Mouse (Mus musculus): Measurements from ENCODE around the gene Hist1h4j. TPM values are rescaled to one million over a fixed set of nuclear protein-coding genes. Genes with fewer than 3 reads are reported as not detected.
"Not testable (repeated sequence)": the region's sequence is repeated elsewhere in the genome, so short reads cannot be mapped to it uniquely, and the experiment has no call there.

Hist1h4j gene
- total and polyA plus RNA-seq, 3 experiments: 1.2 to 121 (median 51.9) TPM

- H3K9me3 ChIP-seq (replicated peaks); H3K36me3 ChIP-seq (replicated peaks); DNase-seq (ENCODE audit: low spot score); H3K27me3 ChIP-seq (ENCODE audit: insufficient read depth, low read length); H3K4me3 ChIP-seq (ENCODE audit: low read depth, low read length): not testable (repeated sequence)
- ATAC-seq (ENCODE audit: extremely low read depth, insufficient number of reproducible peaks, low FRiP score, poor library complexity, severe bottlenecking): peak; percentile 35; the same call in 1 of the 2 replicates
- TF ChIP-seq POLR2AphosphoS5 (IDR thresholded peaks at IDR 0.05; ENCODE audit: insufficient replicate concordance, low read depth, low read length): peak; percentile 92
- peaks cover 29% of the 10 kb centered on the region for H3K4me1 ChIP-seq (ENCODE audit: insufficient read depth, low read depth, low read length)
Observed at GRCm38 (mm10) chr13:21754294-21755001, 19.6 kb downstream of the Hist1h4j start.

- Histone ChIP-seq H3K36me3 (replicated peaks) (no peaks in the 10 kb centered on the region), H3K27me3 (ENCODE audit: insufficient read depth, low read length) (no peaks in the 10 kb centered on the region), H3K4me3 (ENCODE audit: low read depth, low read length) (no peak overlapping the region), H3K4me1 (ENCODE audit: insufficient read depth, low read depth, low read length) (peaks cover 25% of the 10 kb centered on the region), H3K9me3 (replicated peaks) (no peaks in the 10 kb centered on the region)
- DNase-seq (ENCODE audit: low spot score) (no peak), ATAC-seq (ENCODE audit: extremely low read depth, insufficient number of reproducible peaks, low FRiP score, poor library complexity, severe bottlenecking) (no peak)
- TF ChIP-seq GATA2 (IDR thresholded peaks at IDR 0.05; ENCODE audit: borderline replicate concordance, low read depth, low read length) (no peak), CTCF (IDR thresholded peaks at IDR 0.05; ENCODE audit: low read depth, low read length) (no peak), GATA1 (IDR thresholded peaks at IDR 0.05; ENCODE audit: borderline replicate concordance, low read length) (no peak), TAL1 (conservative IDR thresholded peaks at IDR 0.05; ENCODE audit: low read depth, low read length) (no peak), POLR2AphosphoS5 (IDR thresholded peaks at IDR 0.05; ENCODE audit: insufficient replicate concordance, low read depth, low read length) (no peak)
Observed at GRCm38 (mm10) chr13:21755707-21756106, 20.8 kb downstream of the Hist1h4j start.

- Histone ChIP-seq H3K9me3 (replicated peaks) (no peaks in the 10 kb centered on the region), H3K36me3 (replicated peaks) (no peaks in the 10 kb centered on the region), H3K27me3 (ENCODE audit: insufficient read depth, low read length) (no peaks in the 10 kb centered on the region), H3K4me1 (ENCODE audit: insufficient read depth, low read depth, low read length) (peaks cover 19% of the 10 kb centered on the region), H3K4me3 (ENCODE audit: low read depth, low read length) (peak overlapping the region; percentile 73)
- peak; percentile 58 for DNase-seq (ENCODE audit: low spot score)
- peak; percentile 64 for ATAC-seq (ENCODE audit: extremely low read depth, insufficient number of reproducible peaks, low FRiP score, poor library complexity, severe bottlenecking)
- TF ChIP-seq POLR2AphosphoS5 (IDR thresholded peaks at IDR 0.05; ENCODE audit: insufficient replicate concordance, low read depth, low read length) (peak; percentile 100), GATA2 (IDR thresholded peaks at IDR 0.05; ENCODE audit: borderline replicate concordance, low read depth, low read length) (no peak)
Observed at GRCm38 (mm10) chr13:21778814-21779766, 44.2 kb downstream of the Hist1h4j start.

- Histone ChIP-seq H3K36me3 (replicated peaks) (no peaks in the 10 kb centered on the region), H3K4me3 (ENCODE audit: low read depth, low read length) (peak within 1 kb of the TSS; percentile 73), H3K27me3 (ENCODE audit: insufficient read depth, low read length) (no peaks in the 10 kb centered on the region), H3K4me1 (ENCODE audit: insufficient read depth, low read depth, low read length) (peaks cover 22% of the 10 kb centered on the region), H3K9me3 (replicated peaks) (no peaks in the 10 kb centered on the region)
- ATAC-seq (ENCODE audit: extremely low read depth, insufficient number of reproducible peaks, low FRiP score, poor library complexity, severe bottlenecking) (peak; percentile 32), DNase-seq (ENCODE audit: low spot score) (peak; percentile 68)
- TF ChIP-seq POLR2AphosphoS5 (IDR thresholded peaks at IDR 0.05; ENCODE audit: insufficient replicate concordance, low read depth, low read length) (peak; percentile 95), TAL1 (conservative IDR thresholded peaks at IDR 0.05; ENCODE audit: low read depth, low read length) (no peak), GATA2 (IDR thresholded peaks at IDR 0.05; ENCODE audit: borderline replicate concordance, low read depth, low read length) (no peak), GATA1 (IDR thresholded peaks at IDR 0.05; ENCODE audit: borderline replicate concordance, low read length) (no peak), CTCF (IDR thresholded peaks at IDR 0.05; ENCODE audit: low read depth, low read length) (no peak)
Observed at GRCm38 (mm10) chr13:21779767-21780731, 45.2 kb downstream of the Hist1h4j start, which contains the start of gene Hist1h1b. Gene Hist1h1b, minus strand, starts transcription at chr13:21780625.

- H3K36me3 ChIP-seq (replicated peaks): no peaks in the 10 kb centered on the region
- H3K4me3 ChIP-seq (ENCODE audit: low read depth, low read length): no peak overlapping the region; the same call in 1 of the 2 replicates
- no peak for TF ChIP-seq TAL1 (conservative IDR thresholded peaks at IDR 0.05; ENCODE audit: low read depth, low read length)
- TF ChIP-seq CTCF (IDR thresholded peaks at IDR 0.05; ENCODE audit: low read depth, low read length): no peak
- TF ChIP-seq GATA1 (IDR thresholded peaks at IDR 0.05; ENCODE audit: borderline replicate concordance, low read length): no peak
- no peaks in the 10 kb centered on the region for H3K27me3 ChIP-seq (ENCODE audit: insufficient read depth, low read length)
- no peak for ATAC-seq (ENCODE audit: extremely low read depth, insufficient number of reproducible peaks, low FRiP score, poor library complexity, severe bottlenecking)
- H3K4me1 ChIP-seq (ENCODE audit: insufficient read depth, low read depth, low read length): peaks cover 25% of the 10 kb centered on the region
- DNase-seq (ENCODE audit: low spot score): no peak
- H3K9me3 ChIP-seq (replicated peaks): no peaks in the 10 kb centered on the region
Observed at GRCm38 (mm10) chr13:21781021-21781555, 46.2 kb downstream of the Hist1h4j start.

Measured in G1E (cell line).